Mouse (Mus musculus): ENCODE measurements at regions not wholly inside any gene's neighbourhood (a gene's known extent, or its start where the extent isn't known, plus 50 kb on each side); places are given as distances from the start of the nearest gene placed in this dataset.

- TF ChIP-seq POLR2A (IDR thresholded peaks at IDR 0.05; ENCODE audit: extremely low read depth, insufficient read depth, low read length) (no peak), CTCF (IDR thresholded peaks at IDR 0.05; ENCODE audit: low read depth, low read length) (no peak)
These were observed 162.6 kb downstream of the Kcnrg start for GRCm38 (mm10) chr14:61769881-61770280.

All from liver, adult 2 months (tissue).